Mouse (Mus musculus) mouse trophoblast stem cell (cell line): ENCODE results near the gene Gtf3c2.

Source experiments
- in situ Hi-C, 2 experiments: fragments of 300-500 bp; cut with MseI, MboI; formaldehyde crosslinking; loops; 2 replicates in 1 of 2; 3 replicates in 1 of 2; pipeline ENCODE4 v1.15.1; 2025

The Gtf3c2 gene

DNA sequence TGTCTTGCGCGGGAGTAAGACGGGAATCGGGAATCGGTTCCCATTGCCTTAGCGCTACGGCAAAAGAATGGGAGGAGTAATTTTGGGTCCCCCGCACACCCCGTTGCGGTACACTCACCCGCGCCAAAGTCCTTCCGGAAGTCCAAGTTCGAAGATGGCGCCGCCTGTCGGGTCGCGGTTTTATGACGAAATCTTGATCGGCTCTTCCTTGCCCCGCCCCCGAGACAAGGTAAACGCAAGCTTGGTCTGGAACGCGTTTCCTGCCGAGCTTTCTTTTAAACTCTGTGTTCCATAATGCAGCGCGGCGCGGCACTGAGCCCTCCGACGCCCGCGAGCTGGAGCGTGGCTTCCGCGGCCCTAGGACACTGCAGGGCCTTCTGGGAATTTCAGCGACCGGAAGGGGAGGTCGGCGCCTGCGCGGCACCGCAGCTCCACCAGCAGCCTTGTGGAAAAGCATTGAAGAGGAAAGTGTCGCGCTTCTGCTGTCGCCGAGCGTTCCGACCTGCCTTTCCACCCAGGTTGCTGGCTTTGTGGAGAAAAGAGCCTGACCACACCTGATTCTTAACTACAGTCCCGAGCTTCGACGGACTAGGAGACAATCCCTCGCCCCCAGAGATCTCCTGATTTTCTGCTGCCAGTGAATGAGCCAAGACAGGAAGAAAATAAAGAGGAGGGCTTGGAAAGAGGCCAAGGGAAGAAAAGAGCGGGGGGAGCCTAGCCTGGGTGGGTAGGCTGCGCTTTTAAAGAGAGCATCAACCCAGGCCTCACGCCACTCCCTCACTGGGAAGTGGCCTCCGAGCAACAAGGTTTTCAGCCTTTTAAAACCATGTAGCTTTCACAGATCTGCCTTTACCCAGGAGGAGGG is at the start of gene Gtf3c2, which contains the start of gene Gm29609:
Gtf3c2 (minus strand) TSS at position 379 of the 865 bp plus-strand sequence.
Gm29609 (minus strand) TSS at position 146 of the 865 bp plus-strand sequence.
- in situ Hi-C loops, result no loop called here

DNA sequence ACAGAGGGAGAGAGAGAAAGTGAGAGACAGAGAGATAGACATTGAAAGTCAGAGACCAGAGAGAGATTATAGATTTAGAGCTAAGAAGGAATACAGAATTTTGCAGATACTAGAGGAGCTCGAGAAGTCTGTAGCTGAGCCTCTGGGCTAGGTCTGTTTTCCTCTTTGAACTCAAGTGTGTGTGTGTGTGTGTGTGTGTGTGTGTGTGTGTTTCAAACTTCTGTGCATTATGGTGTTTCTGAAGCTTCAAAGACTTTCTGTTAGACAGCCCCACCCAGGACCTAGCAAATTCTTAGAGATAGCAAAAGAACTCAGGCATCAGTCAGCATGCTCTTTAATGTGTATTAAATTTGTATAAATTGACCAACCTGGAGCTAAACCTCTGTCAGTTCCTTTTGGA is 46.7 kb upstream of the Gtf3c2 start:
- in situ Hi-C loops, result no loop called here

DNA sequence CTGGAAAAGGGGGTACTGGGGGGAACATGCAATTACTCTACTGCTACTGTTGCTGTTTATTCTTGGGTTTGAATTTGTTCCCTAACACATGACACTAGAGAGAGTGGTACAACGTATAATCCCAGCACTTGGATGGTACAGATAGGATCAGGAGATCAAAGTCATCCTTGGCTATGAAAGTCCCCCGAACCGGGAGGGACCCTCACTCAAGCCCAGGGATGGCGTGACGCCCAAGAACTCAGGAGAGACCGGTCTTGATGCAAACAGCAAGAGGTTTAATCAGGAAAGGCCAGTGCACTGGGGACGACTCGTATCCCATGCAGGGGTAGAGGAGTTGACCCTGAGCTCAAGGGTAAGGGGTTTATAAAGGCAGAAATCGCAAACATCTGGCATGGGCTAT is 42.8 kb upstream of the Gtf3c2 start:
- in situ Hi-C loops, result no loop called here

DNA sequence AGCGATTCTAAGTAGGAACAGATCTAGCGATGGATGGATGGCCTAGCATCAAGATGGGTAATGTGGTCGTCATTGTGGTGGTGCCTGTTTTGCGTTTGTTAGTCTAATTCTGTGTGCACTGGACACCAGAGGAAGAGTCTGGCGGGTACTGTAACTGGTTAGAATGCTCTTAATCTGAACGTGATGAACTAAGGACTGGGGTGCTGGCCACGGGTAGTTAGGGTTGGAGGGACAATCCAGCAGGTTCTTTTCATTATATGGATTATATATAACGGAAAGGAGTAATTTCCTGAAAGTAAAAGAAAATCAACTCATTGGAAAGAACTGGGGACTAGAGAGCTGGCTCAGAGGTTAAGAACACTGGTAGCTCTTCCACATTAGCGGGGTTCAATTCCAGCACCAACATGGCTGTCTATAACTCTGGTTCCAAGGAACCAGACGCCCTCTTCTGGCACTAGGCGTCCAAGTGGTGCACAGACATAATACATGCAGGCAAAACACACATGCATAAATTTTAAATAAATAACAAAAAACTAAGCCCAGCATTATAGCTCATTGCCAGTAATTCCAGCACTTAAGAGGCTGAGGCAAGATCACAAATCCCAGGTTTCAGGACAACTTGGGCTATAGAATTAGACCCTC is 41.5 kb upstream of the Gtf3c2 start:
- in situ Hi-C loops, result no loop called here

DNA sequence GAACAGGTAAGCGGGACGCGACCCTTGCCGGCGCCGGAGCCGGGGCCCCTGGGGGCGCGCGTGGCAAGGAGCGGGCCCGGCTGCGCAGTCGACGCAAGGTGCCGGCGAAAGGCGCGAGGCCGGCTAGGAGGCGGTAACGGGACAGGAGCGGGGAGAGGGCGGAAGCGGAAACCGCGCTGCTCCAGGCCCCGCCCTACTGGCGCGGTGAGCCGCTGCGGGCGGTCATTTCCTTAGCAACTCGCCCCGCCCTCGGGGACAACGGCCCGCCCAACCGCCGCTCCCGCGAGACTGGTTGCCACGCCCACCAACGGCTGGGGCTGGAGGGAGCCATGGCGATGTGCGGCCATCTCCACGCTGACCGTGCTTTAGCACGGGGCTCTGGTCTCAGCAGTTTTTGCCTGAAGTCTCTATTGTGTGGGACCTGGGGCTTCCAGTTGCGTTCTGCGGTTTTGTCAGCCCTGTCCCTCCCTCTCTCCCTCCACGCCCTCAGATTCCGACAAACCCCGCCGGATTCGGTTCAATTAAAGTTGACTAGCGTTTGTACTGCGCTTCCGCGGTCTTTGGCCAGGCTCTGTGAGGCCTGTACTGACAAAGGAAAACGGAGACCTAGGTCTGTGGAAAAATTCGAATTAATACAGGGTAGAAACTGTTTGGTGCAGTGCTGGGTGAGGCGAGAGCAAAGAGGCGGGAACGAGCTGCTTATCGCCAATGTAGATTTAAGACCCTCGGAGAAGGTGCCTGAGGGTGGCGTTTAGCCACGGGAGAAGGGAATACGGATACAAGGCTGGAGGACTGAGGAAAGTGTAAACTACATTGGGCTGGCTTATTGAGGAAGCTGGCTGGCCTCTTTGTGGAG is 40.7 kb upstream of the Gtf3c2 start, which contains the start of gene Ppm1g:
Ppm1g (minus strand) TSS at position 240 of the 856 bp plus-strand sequence.
- in situ Hi-C loops, result no loop called here

DNA sequence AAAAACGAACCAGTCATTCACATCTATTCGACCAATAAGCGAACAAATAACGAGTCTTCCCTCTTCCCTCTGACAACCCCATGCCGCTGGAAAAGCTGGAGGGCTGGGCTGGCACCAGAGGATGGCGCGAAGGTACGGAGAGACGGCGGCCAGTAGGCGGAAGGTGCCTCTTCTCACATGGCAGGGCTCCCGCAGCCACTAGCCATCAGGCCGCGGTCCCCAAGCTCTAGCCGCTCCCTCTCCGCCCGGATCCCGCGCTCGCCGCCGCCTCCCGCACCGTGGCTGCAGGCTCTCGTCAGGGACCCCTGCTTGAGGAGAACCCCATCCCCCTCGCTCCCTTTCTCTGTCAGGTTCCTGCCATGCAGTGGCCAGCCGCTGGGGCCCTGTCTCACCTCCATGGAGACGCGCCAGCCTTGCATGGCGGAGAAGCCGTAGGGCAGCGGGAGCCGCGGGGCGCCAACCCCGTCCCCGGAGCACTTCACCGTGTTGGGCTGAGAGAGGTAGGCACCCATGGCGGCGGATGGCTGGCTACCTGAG is 40.0 kb upstream of the Gtf3c2 start:
- in situ Hi-C loops, result loop anchor here in 1 of 2 experiments (10.0 kb wide), 1 partner anchor 105 kb away; no protein-coding TSS in a partner anchor

DNA sequence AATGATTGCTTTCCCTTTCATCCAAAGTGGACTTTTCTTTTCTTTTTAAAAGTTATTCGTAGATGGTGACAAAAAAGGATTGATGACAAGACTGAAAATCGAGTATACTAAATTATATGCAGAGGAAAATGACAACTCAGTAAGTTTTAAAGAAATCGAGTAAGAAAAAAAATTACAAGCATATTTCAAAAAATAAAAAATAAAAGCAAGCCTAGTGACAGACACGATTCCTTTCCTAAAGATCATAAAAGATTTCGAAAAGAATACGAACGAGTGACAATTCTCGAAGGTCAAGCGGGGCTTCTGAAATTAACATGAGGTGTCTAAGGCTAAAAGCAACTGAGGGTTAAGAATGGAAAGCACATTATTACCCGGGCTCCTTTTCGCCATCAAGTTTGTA is 39.5 kb upstream of the Gtf3c2 start:
- in situ Hi-C loops, result loop anchor here in 1 of 2 experiments (10.0 kb wide), 1 partner anchor 105 kb away; no protein-coding TSS in a partner anchor

DNA sequence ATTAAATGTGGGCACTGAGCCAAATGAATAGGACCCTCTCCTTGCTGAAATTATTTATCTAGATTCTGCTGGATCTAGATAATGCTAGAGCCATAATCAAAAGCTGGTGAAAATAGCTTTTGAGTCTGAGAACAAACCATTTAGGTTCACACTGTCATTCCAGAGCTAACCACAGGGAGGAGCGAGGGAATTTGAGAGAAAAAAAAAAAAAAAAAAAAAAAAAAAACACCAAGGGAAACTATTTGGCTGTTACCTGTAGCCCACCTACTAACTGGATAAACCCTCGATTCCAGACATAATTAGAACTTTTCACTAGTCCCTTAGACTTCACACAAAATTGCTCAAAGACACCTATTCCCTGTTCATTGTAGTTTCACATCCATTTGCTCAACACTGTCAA is 39.1 kb upstream of the Gtf3c2 start:
- in situ Hi-C loops, result loop anchor here in 1 of 2 experiments (10.0 kb wide), 1 partner anchor 106 kb away; no protein-coding TSS in a partner anchor

DNA sequence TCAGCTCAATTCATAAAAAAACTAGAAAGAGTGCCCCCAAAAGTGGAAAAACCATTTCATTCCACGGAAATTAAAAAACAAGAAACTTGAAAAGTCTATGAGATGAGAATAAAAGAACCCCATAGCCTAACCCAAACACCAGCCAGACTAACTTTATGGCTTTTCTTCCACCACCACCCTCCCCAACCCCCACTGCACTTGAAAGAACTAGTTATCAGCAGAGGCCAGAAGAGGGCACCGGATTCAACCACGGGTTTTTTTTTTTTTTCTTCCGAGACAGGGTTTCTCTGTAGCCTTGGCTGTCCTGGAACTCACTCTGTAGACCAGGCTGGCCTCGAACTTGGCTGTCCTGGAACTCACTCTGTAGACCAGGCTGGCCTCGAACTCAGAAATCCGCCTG is 38.4 kb upstream of the Gtf3c2 start:
- in situ Hi-C loops, result loop anchor here in 1 of 2 experiments (10.0 kb wide), 1 partner anchor 107 kb away; no protein-coding TSS in a partner anchor

DNA sequence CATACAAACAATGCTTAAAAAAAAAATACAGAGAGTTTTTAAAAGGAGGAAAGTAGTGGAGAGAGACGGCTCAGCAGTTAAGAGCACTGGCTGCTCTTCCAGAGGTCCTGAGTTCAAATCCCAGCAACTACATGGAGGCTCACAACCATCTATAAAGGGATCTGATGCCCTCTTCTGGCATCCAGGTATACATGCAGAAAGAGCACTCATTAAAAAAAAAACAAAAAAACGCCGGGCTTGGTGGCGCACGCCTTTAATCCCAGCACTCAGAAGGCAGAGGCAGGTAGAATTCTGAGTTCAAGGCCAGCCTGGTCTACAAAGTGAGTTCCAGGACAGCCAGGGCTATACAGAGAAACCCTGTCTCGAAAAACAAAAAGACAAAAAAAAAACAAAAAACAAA is 36.6 kb upstream of the Gtf3c2 start:
- in situ Hi-C loops, result loop anchor here in 1 of 2 experiments (10.0 kb wide), 1 partner anchor 108 kb away; no protein-coding TSS in a partner anchor

DNA sequence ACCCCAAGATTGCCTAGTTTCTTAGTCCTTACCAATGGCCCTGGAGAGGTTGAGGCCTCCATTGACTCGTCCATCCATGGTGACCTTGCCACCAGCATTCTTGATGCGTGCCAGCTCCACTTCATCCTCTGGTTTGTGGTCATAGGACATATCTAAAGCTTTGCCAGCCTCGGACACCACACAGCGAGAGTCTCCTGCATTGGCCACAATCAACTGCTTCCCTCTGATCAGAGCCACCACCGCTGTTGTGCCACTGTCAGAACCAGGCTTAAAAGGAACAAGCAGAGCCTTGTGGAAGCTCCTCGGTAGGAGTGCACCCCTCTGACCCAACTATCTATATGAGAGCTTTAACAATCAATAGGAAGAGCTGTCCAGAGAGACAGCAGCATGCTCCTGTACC is 24.5 kb upstream of the Gtf3c2 start:
- in situ Hi-C loops, result no loop called here

DNA sequence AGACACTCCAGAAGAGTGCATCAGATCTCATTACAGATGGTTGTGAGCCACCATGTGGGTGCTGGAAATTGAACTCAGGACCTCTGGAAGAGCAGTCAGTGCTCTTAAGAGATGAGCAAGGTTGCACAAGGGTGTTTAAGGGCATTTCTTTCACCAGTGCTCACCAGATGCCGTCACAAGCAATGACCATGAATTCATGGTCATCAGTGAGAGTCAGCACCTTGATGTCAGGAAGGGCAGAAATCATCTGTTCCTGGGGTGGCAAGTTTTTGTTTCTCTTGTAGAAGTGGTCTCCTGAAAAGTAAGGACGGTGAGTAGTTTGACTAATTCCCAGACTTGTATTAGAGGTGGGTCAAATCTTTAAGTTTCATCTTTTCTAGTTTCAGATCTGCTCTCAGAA is 23.9 kb upstream of the Gtf3c2 start:
- in situ Hi-C loops, result no loop called here

DNA sequence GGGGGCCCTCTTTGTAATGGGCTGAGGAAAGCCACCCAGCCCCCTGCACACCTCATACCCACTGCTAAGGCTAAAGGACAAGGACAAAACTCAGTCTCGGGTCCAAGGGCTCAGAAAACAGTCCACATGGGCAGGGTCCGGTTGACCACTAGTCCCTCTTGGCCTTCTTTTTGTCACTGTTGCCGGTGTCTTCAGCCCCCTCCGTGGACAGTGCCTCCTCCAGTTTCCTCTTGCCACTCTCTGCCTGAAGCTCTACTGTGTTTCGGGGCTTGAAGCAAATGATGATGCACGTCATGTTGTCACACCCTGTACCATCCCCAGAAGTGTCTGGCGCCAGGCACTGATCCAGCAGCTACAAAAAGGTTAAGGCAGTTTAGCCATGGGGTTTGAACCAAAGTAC is 23.0 kb upstream of the Gtf3c2 start:
- in situ Hi-C loops, result no loop called here

DNA sequence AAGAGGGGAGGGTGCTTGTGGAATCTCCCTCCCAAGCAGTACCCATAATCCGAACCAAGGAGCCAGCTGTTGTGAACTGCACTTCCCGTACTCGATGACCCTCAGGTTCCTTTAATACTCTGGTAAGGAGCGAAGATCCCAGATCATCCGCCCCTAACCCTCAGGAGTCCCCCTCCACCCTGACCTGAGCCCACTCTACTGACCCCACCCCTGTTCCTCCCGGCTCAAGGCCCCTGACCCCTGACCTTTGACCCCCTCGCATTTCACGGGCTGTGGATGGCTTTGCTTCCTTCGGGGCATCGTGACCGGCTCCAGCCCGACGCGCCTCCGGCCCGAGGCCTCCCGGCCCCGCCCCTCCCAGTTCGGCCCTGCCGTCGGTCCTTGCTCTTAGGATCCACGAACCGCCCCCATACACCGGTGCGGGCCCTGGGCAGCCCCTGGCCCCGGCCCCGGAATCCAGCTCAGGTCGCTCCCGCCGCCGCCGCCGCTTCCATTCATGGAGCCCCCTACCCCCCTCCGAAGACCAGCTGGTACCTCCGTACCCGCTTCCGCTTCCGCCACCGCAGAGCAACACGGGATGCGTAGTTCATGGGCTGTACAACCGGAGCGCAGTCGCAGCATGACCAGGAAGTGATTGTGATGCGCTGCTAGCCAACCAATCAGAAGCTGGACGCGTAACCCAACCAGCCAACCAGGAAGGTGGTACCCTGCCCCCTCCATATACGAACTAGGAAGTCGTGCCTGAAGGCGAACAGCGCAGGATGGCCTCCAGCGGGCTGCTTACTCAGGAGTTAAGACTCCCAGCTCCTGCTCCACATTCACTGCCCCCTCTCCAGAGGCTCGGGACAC is 22.0 kb upstream of the Gtf3c2 start, which contains the start of gene Zfp513:
Zfp513 (minus strand) TSS at position 562 of the 849 bp plus-strand sequence.
- in situ Hi-C loops, result no loop called here

DNA sequence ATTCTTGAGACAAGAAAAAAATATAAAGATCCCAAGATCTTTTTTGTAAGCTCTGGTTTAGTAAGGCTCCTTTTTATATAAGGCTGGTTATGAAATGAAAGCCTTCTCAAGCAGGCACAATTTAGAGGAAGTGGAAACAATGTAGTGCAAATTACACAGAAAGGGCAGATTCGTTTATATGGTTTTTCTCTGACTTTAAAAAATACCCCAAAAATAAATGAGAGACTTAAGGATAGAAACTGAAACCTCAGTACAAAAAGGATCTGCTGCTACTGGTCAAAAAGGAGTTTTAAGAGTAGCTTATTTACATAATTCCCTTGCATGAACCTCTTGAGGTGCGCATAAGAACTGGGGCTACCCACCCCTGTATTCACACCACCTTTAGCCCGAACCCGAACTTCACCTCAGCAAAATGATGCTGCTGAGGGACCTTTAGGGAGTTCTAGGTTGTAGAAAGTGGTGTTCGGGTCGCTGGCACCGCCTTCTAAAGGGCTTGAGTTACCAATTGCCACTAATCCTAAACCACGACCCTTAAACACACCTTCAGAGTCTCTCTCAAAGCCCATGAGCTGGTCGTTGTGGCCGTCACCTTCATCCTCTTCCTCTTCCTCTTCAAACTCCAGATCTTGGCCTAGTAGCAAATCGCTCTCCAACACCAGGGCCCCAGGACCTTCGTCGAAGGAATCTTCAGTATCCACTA is 21.2 kb upstream of the Gtf3c2 start:
- in situ Hi-C loops, result no loop called here

DNA sequence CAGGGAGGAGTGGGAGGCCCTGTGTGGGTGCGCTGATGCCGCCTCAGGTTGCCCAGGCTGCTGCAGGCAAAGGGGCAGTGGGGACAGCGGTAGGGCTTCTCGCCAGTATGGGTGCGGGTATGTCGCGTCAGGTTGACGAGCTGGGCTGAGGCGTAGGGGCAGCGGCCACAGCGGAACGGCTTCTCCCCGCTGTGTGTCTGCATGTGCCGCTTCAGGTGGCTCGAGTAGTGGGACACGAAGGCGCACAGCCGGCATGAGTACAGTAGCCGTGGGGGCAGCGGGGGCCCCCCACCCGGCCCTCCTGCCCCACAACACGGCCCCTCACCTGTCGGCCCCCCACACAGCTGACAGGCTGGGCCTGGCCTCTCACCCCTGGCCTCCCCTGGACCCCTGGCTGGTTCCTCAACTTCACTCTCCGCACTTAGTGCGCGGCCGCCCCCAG is 20.4 kb upstream of the Gtf3c2 start:
- in situ Hi-C loops, result no loop called here

DNA sequence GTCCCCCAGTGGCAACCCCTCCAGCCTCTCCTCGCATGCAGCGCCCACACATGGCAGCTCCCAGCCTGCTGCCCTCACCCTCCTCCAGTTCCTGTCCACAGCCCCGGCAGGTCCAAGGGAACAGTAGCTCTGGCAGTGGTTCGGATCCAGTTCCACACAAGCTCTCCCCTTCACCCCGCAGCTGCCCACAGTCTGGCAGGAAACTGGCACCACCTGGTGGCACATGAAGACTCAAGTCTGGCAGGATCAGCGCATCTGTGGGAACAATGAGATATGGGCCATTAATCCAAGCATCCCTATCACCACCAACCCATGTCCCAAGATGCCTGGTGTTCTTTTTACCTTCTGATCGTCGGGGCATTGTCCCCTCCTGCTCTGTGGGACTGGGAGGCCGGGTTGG is 19.9 kb upstream of the Gtf3c2 start:
- in situ Hi-C loops, result no loop called here

DNA sequence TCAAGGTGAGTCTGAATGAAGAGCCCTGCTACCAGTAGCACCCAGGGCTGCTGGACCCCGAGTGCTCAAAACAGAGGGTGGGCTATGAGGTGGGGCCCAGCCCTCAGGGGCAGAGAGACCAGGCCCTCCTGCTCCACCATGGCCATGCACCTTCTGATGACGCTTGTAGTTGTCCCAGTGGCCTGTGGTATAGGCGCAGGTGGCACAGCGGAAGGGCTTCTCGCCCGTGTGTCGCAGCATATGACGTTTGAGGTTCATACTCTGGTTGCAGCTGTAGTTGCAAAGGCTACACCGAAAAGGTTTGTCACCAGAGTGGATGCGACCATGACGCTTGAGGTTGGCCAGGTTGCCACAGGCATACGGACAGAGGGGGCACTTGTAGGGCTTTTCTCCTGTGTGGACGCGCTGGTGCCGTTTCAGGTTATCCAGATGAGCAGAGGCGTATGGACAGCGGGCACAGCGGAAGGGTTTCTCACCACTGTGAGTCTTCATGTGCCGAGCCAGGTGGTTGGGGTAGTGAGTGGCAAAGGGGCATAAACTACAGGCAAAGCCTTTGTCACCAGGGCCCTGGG is 19.5 kb upstream of the Gtf3c2 start:
- in situ Hi-C loops, result no loop called here
